Mouse (Mus musculus) forebrain, embryonic 16.5 days (tissue): ENCODE measurements around the gene Gmds. TPM values are rescaled to one million over a fixed set of nuclear protein-coding genes. Genes with fewer than 3 reads are reported as not detected.

ENCODE experiments used
- ATAC-seq: fragments of 200-750 bp; cut with Nextera tagmentation; 2 replicates; pipeline ENCODE4 v1.8.0; 2017; ENCODE audit warnings: mild to moderate bottlenecking, moderate library complexity
- H3K27ac ChIP-seq: fragments of 300-500 bp; sonication (generic); 2 replicates; pipeline ENCODE4 v1.5.1; 2014; ENCODE audit warnings: low read length, control low read depth
- H3K27me3 ChIP-seq: fragments of 300-500 bp; sonication (generic); replicated peaks from 2 replicates; pipeline ENCODE4 v1.6.1; 2014; ENCODE audit warnings: low read length; ENCODE audit not compliant: control insufficient read depth, insufficient read depth
- H3K36me3 ChIP-seq: fragments of 300-500 bp; sonication (generic); 2 replicates; pipeline ENCODE4 v1.6.1; 2014; ENCODE audit not compliant: control insufficient read depth, insufficient read depth
- H3K4me1 ChIP-seq: fragments of 300-500 bp; sonication (generic); replicated peaks from 2 replicates; pipeline ENCODE4 v1.6.1; 2014; ENCODE audit warnings: low read length; ENCODE audit not compliant: control insufficient read depth, insufficient read depth
- H3K4me2 ChIP-seq: fragments of 300-500 bp; sonication (generic); 2 replicates; pipeline ENCODE4 v1.6.1; 2014; ENCODE audit warnings: mild to moderate bottlenecking, low read length, control low read depth
- H3K4me3 ChIP-seq: fragments of 300-500 bp; sonication (generic); replicated peaks from 2 replicates; pipeline ENCODE4 v1.5.1; 2014; ENCODE audit warnings: mild to moderate bottlenecking, low read length, control low read depth
- H3K9ac ChIP-seq: fragments of 300-500 bp; sonication (generic); replicated peaks from 2 replicates; pipeline ENCODE4 v1.6.1; 2014; ENCODE audit warnings: low read depth, low read length, control low read depth
- H3K9me3 ChIP-seq: fragments of 300-500 bp; sonication (generic); 2 replicates; pipeline ENCODE4 v1.6.1; 2016; ENCODE audit warnings: low read length; ENCODE audit not compliant: control insufficient read depth
- WGBS: fragments of 180-500 bp; shearing (Covaris S2); extraction: QIAGEN DNeasy Blood & Tissue Kit; methylation state at CpG from one replicate; pipeline ENCODE4 v1.1.7; 2014; 5-methylcytosine and 5-hydroxymethylcytosine counted together
- polyA plus RNA-seq: library from polyadenylated mRNA; unstranded; fragments of >200 nt; fragmentation: Nextera tagmentation; extraction: Ambion mirVana; gene quantifications from 2 replicates; pipeline ENCODE4 v1.2.1, GENCODE M21; 2015

Gmds gene
- polyA plus RNA-seq, 1 experiment from 2014 or later: 35.8 TPM

- Histone ChIP-seq H3K9ac (no peak overlapping the region), H3K4me2 (no peak overlapping the region), H3K27ac (no peak overlapping the region), H3K36me3 (no peaks in the 10 kb centered on the region), H3K4me3 (no peak overlapping the region), H3K4me1 (no peaks in the 10 kb centered on the region), H3K27me3 (no peaks in the 10 kb centered on the region), H3K9me3 (no peaks in the 10 kb centered on the region)
- ATAC-seq: no peak
- WGBS: 92% methylated on average over 4 of the region's 4 CpGs
These were observed 441.0 kb downstream of the Gmds start for GRCm38 (mm10) chr13:31897493-31897892.

- no peak for ATAC-seq
- H3K36me3 ChIP-seq: no peaks in the 10 kb centered on the region
- WGBS: 79% methylated on average over 3 of the region's 3 CpGs
These were observed 444.0 kb downstream of the Gmds start for GRCm38 (mm10) chr13:31894511-31894910.

GRCm38 (mm10) chr13:31892913-31893514, 445.5 kb downstream of the Gmds start:
- Histone ChIP-seq H3K27me3 (no peaks in the 10 kb centered on the region), H3K4me3 (no peak overlapping the region), H3K4me2 (no peak overlapping the region), H3K4me1 (no peaks in the 10 kb centered on the region), H3K9ac (no peak overlapping the region), H3K27ac (no peak overlapping the region), H3K9me3 (no peaks in the 10 kb centered on the region), H3K36me3 (no peaks in the 10 kb centered on the region)
- no peak for ATAC-seq
- WGBS: 86% methylated on average over 2 of the region's 2 CpGs

More at GRCm38 (mm10) chr13:31894511-31894910, 444.0 kb downstream of the Gmds start:
- no peaks in the 10 kb centered on the region for H3K27me3 ChIP-seq
- no peaks in the 10 kb centered on the region for H3K9me3 ChIP-seq
- H3K4me2 ChIP-seq: no peak overlapping the region
- no peak overlapping the region for H3K27ac ChIP-seq
- no peaks in the 10 kb centered on the region for H3K4me1 ChIP-seq
- H3K9ac ChIP-seq: no peak overlapping the region
- H3K4me3 ChIP-seq: no peak overlapping the region

- WGBS: 83% methylated on average over 3 of the region's 3 CpGs
- no peak for ATAC-seq
These were observed 450.0 kb downstream of the Gmds start for GRCm38 (mm10) chr13:31888500-31888899.

GRCm38 (mm10) chr13:31885769-31886168, 452.8 kb downstream of the Gmds start:
- H3K9me3 ChIP-seq: no peaks in the 10 kb centered on the region
- H3K4me3 ChIP-seq: no peak overlapping the region
- ATAC-seq: no peak
- H3K9ac ChIP-seq: no peak overlapping the region
- H3K4me2 ChIP-seq: no peak overlapping the region
- H3K27me3 ChIP-seq: no peaks in the 10 kb centered on the region
- 77% methylated on average over 1 of the region's 1 CpGs for WGBS
- no peaks in the 10 kb centered on the region for H3K36me3 ChIP-seq
- H3K4me1 ChIP-seq: no peaks in the 10 kb centered on the region
- no peak overlapping the region for H3K27ac ChIP-seq

More at GRCm38 (mm10) chr13:31888500-31888899, 450.0 kb downstream of the Gmds start:
- H3K4me3 ChIP-seq: no peak overlapping the region
- no peaks in the 10 kb centered on the region for H3K27me3 ChIP-seq
- no peak overlapping the region for H3K4me2 ChIP-seq
- no peak overlapping the region for H3K27ac ChIP-seq
- H3K9ac ChIP-seq: no peak overlapping the region
- no peaks in the 10 kb centered on the region for H3K4me1 ChIP-seq
- H3K9me3 ChIP-seq: no peaks in the 10 kb centered on the region
- H3K36me3 ChIP-seq: no peaks in the 10 kb centered on the region

- ATAC-seq: no peak
- Histone ChIP-seq H3K4me1 (no peaks in the 10 kb centered on the region), H3K9me3 (no peaks in the 10 kb centered on the region), H3K4me3 (no peak overlapping the region), H3K4me2 (no peak overlapping the region), H3K27me3 (no peaks in the 10 kb centered on the region), H3K36me3 (no peaks in the 10 kb centered on the region), H3K27ac (no peak overlapping the region), H3K9ac (no peak overlapping the region)
- 79% methylated on average over 8 of the region's 8 CpGs for WGBS
These were observed 459.6 kb downstream of the Gmds start for GRCm38 (mm10) chr13:31878805-31879477.

GRCm38 (mm10) chr13:31877061-31877460, 461.5 kb downstream of the Gmds start:
- Histone ChIP-seq H3K4me1 (no peaks in the 10 kb centered on the region), H3K4me3 (no peak overlapping the region), H3K9me3 (no peaks in the 10 kb centered on the region), H3K4me2 (no peak overlapping the region), H3K36me3 (no peaks in the 10 kb centered on the region), H3K27me3 (no peaks in the 10 kb centered on the region), H3K27ac (no peak overlapping the region), H3K9ac (no peak overlapping the region)
- ATAC-seq: no peak
- 75% methylated on average over 4 of the region's 4 CpGs for WGBS

GRCm38 (mm10) chr13:31874427-31874826, 464.1 kb downstream of the Gmds start:
- no peak for ATAC-seq
- H3K27ac ChIP-seq: no peak overlapping the region
- H3K9ac ChIP-seq: no peak overlapping the region
- H3K9me3 ChIP-seq: no peaks in the 10 kb centered on the region
- no peaks in the 10 kb centered on the region for H3K4me1 ChIP-seq
- no peak overlapping the region for H3K4me3 ChIP-seq
- H3K4me2 ChIP-seq: no peak overlapping the region
- no peaks in the 10 kb centered on the region for H3K27me3 ChIP-seq
- WGBS: 70% methylated on average over 3 of the region's 3 CpGs
- H3K36me3 ChIP-seq: no peaks in the 10 kb centered on the region

GRCm38 (mm10) chr13:31873269-31873668, 465.3 kb downstream of the Gmds start:
- WGBS: 63% methylated on average over 1 of the region's 1 CpGs
- Histone ChIP-seq H3K4me2 (no peak overlapping the region), H3K4me3 (no peak overlapping the region), H3K27me3 (no peaks in the 10 kb centered on the region), H3K4me1 (no peaks in the 10 kb centered on the region), H3K36me3 (no peaks in the 10 kb centered on the region), H3K9ac (no peak overlapping the region), H3K27ac (no peak overlapping the region), H3K9me3 (no peaks in the 10 kb centered on the region)
- no peak for ATAC-seq
